Mouse (Mus musculus): ENCODE measurements around the gene Cpped1. TPM values are rescaled to one million over a fixed set of nuclear protein-coding genes. Genes with fewer than 3 reads are reported as not detected.

The Cpped1 gene
- total and polyA plus RNA-seq, 2 experiments = 29.9 to 32.2 TPM

GRCm38 (mm10) chr16:11890186-11890585 lies 19.1 kb downstream of the Cpped1 start:
- WGBS = 83% methylated on average over 3 of the region's 3 CpGs
- no peak for DNase-seq (ENCODE audit: extremely low read depth, low read depth, low spot score)
- peaks cover 5% of the 10 kb centered on the region for H3K4me1 ChIP-seq (ENCODE audit: control insufficient read depth, insufficient read depth, low read length)
- H3K27ac ChIP-seq (replicated peaks; ENCODE audit: insufficient read depth, low read depth, low read length) = no peak overlapping the region
- H3K27me3 ChIP-seq (ENCODE audit: control insufficient read depth, insufficient read depth, low read length) = no peaks in the 10 kb centered on the region
- peaks cover 37% of the 10 kb centered on the region for H3K36me3 ChIP-seq (ENCODE audit: control insufficient read depth, insufficient read depth, low read length)
- no peak overlapping the region for H3K9ac ChIP-seq (ENCODE audit: low read depth, low read length)
- TF ChIP-seq POLR2A (IDR thresholded peaks at IDR 0.05; ENCODE audit: extremely low read depth, insufficient read depth, low read length) = no peak
- no peak for TF ChIP-seq CTCF (IDR thresholded peaks at IDR 0.05; ENCODE audit: low read depth, low read length)
- H3K4me3 ChIP-seq (ENCODE audit: insufficient read depth, low read depth, low read length) = no peak overlapping the region
- no peaks in the 10 kb centered on the region for H3K79me2 ChIP-seq (ENCODE audit: control insufficient read depth, insufficient read depth, low read length)

- Histone ChIP-seq H3K36me3 (ENCODE audit: control insufficient read depth, insufficient read depth, low read length) (peaks cover 41% of the 10 kb centered on the region), H3K27ac (replicated peaks; ENCODE audit: insufficient read depth, low read depth, low read length) (no peak overlapping the region), H3K4me1 (ENCODE audit: control insufficient read depth, insufficient read depth, low read length) (peaks cover 5% of the 10 kb centered on the region), H3K27me3 (ENCODE audit: control insufficient read depth, insufficient read depth, low read length) (no peaks in the 10 kb centered on the region), H3K4me3 (ENCODE audit: insufficient read depth, low read depth, low read length) (no peak overlapping the region), H3K9ac (ENCODE audit: low read depth, low read length) (no peak overlapping the region), H3K79me2 (ENCODE audit: control insufficient read depth, insufficient read depth, low read length) (no peaks in the 10 kb centered on the region)
- TF ChIP-seq CTCF (IDR thresholded peaks at IDR 0.05; ENCODE audit: low read depth, low read length) (no peak), POLR2A (IDR thresholded peaks at IDR 0.05; ENCODE audit: extremely low read depth, insufficient read depth, low read length) (no peak)
- DNase-seq (ENCODE audit: extremely low read depth, low read depth, low spot score) = peak; percentile 38
- WGBS = 45% methylated on average over 3 of the region's 3 CpGs
Observed at GRCm38 (mm10) chr16:11889741-11890140, 19.5 kb downstream of the Cpped1 start.

- Histone ChIP-seq H3K27me3 (ENCODE audit: control insufficient read depth, insufficient read depth, low read length) (no peaks in the 10 kb centered on the region), H3K4me3 (ENCODE audit: insufficient read depth, low read depth, low read length) (no peak overlapping the region), H3K36me3 (ENCODE audit: control insufficient read depth, insufficient read depth, low read length) (peaks cover 53% of the 10 kb centered on the region), H3K79me2 (ENCODE audit: control insufficient read depth, insufficient read depth, low read length) (no peaks in the 10 kb centered on the region), H3K4me1 (ENCODE audit: control insufficient read depth, insufficient read depth, low read length) (no peaks in the 10 kb centered on the region; the same call in 1 of the 2 replicates), H3K27ac (replicated peaks; ENCODE audit: insufficient read depth, low read depth, low read length) (no peak overlapping the region), H3K9ac (ENCODE audit: low read depth, low read length) (no peak overlapping the region)
- no peak for DNase-seq (ENCODE audit: extremely low read depth, low read depth, low spot score)
- TF ChIP-seq CTCF (IDR thresholded peaks at IDR 0.05; ENCODE audit: low read depth, low read length) = no peak
- no peak for TF ChIP-seq POLR2A (IDR thresholded peaks at IDR 0.05; ENCODE audit: extremely low read depth, insufficient read depth, low read length)
- WGBS = 76% methylated on average over 6 of the region's 6 CpGs
Observed at GRCm38 (mm10) chr16:11881795-11882194, 27.4 kb downstream of the Cpped1 start.

GRCm38 (mm10) chr16:11880461-11880860 lies 28.8 kb downstream of the Cpped1 start:
- no peak overlapping the region for H3K4me3 ChIP-seq (ENCODE audit: insufficient read depth, low read depth, low read length)
- H3K79me2 ChIP-seq (ENCODE audit: control insufficient read depth, insufficient read depth, low read length) = no peaks in the 10 kb centered on the region
- H3K27me3 ChIP-seq (ENCODE audit: control insufficient read depth, insufficient read depth, low read length) = no peaks in the 10 kb centered on the region
- H3K4me1 ChIP-seq (ENCODE audit: control insufficient read depth, insufficient read depth, low read length) = no peaks in the 10 kb centered on the region; the same call in 1 of the 2 replicates
- WGBS = 83% methylated on average over 6 of the region's 6 CpGs
- TF ChIP-seq POLR2A (IDR thresholded peaks at IDR 0.05; ENCODE audit: extremely low read depth, insufficient read depth, low read length) = no peak
- no peak for TF ChIP-seq CTCF (IDR thresholded peaks at IDR 0.05; ENCODE audit: low read depth, low read length)
- no peak for DNase-seq (ENCODE audit: extremely low read depth, low read depth, low spot score)
- peaks cover 42% of the 10 kb centered on the region for H3K36me3 ChIP-seq (ENCODE audit: control insufficient read depth, insufficient read depth, low read length)
- no peak overlapping the region for H3K27ac ChIP-seq (replicated peaks; ENCODE audit: insufficient read depth, low read depth, low read length)
- H3K9ac ChIP-seq (ENCODE audit: low read depth, low read length) = no peak overlapping the region

GRCm38 (mm10) chr16:11879196-11879595 lies 30.0 kb downstream of the Cpped1 start:
- no peak for DNase-seq (ENCODE audit: extremely low read depth, low read depth, low spot score)
- 96% methylated on average over 6 of the region's 6 CpGs for WGBS
- H3K9ac ChIP-seq (ENCODE audit: low read depth, low read length) = no peak overlapping the region
- TF ChIP-seq CTCF (IDR thresholded peaks at IDR 0.05; ENCODE audit: low read depth, low read length) (no peak), POLR2A (IDR thresholded peaks at IDR 0.05; ENCODE audit: extremely low read depth, insufficient read depth, low read length) (no peak)
- no peak overlapping the region for H3K4me3 ChIP-seq (ENCODE audit: insufficient read depth, low read depth, low read length)
- H3K4me1 ChIP-seq (ENCODE audit: control insufficient read depth, insufficient read depth, low read length) = no peaks in the 10 kb centered on the region
- peaks cover 32% of the 10 kb centered on the region for H3K36me3 ChIP-seq (ENCODE audit: control insufficient read depth, insufficient read depth, low read length)
- no peak overlapping the region for H3K27ac ChIP-seq (replicated peaks; ENCODE audit: insufficient read depth, low read depth, low read length)
- no peaks in the 10 kb centered on the region for H3K27me3 ChIP-seq (ENCODE audit: control insufficient read depth, insufficient read depth, low read length)
- H3K79me2 ChIP-seq (ENCODE audit: control insufficient read depth, insufficient read depth, low read length) = no peaks in the 10 kb centered on the region

GRCm38 (mm10) chr16:11875227-11875626 lies 34.0 kb downstream of the Cpped1 start:
- H3K4me1 ChIP-seq (ENCODE audit: control insufficient read depth, insufficient read depth, low read length) = no peaks in the 10 kb centered on the region
- no peaks in the 10 kb centered on the region for H3K27me3 ChIP-seq (ENCODE audit: control insufficient read depth, insufficient read depth, low read length)
- H3K27ac ChIP-seq (replicated peaks; ENCODE audit: insufficient read depth, low read depth, low read length) = no peak overlapping the region
- TF ChIP-seq POLR2A (IDR thresholded peaks at IDR 0.05; ENCODE audit: extremely low read depth, insufficient read depth, low read length) (no peak), CTCF (IDR thresholded peaks at IDR 0.05; ENCODE audit: low read depth, low read length) (no peak)
- no peak overlapping the region for H3K9ac ChIP-seq (ENCODE audit: low read depth, low read length)
- WGBS = 93% methylated on average over 5 of the region's 5 CpGs
- peaks cover 6% of the 10 kb centered on the region; the same call in 1 of the 2 replicates for H3K79me2 ChIP-seq (ENCODE audit: control insufficient read depth, insufficient read depth, low read length)
- DNase-seq (ENCODE audit: extremely low read depth, low read depth, low spot score) = no peak
- H3K4me3 ChIP-seq (ENCODE audit: insufficient read depth, low read depth, low read length) = no peak overlapping the region
- H3K36me3 ChIP-seq (ENCODE audit: control insufficient read depth, insufficient read depth, low read length) = peaks cover 16% of the 10 kb centered on the region; the same call in 1 of the 2 replicates
